ENCODE assay signal across 18 mouse cellular contexts in the genomic region with DNA sequence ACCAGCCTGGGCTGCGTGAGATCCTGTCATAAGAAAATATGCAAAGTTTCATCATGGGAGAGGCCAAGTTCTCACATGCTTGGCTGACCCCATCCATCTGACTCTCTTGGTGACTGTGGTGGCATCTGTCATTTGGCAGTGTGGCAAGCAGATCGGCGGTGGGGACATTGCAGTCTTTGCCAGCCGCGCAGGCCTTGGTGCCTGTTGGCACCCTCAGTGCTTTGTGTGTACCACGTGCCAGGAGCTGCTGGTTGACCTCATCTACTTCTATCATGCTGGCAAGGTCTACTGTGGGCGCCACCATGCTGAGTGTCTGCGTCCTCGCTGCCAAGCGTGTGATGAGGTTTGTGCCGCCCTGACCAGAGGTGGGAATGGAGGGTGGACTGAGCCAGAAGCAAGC. TPM values are rescaled to one million over a fixed set of nuclear protein-coding genes. Genes with fewer than 3 reads are reported as not detected.
DNase-seq lines count a peak whose midpoint lies in the region; ATAC-seq lines count a peak whose summit lies in the region.
"Had no signal": no experiment of that assay in that cellular context is flagged by ENCODE, and none has a peak within 500 bp of the region (broad histone marks: within the 10 kb centered on the region; RNA-seq: fewer than 3 reads in every experiment).

No protein-coding gene starts in this region.

- H3K4me3 ChIP-seq in heart, embryonic 12.5 days, result no peak overlapping the region
- H3K4me3 ChIP-seq: embryonic facial prominence, embryonic 15.5 days; forebrain, embryonic 15.5 days; left cerebral cortex, adult 2 months; limb, embryonic 15.5 days; lung, embryonic 15.5 days; neural tube, embryonic 13.5 days had no signal

- peak; percentile 53 for DNase-seq in adrenal gland, postnatal 10 days
- DNase-seq in adrenal gland, postnatal 4 days (ENCODE audit: low spot score in 2 of 2), result no peak
- peak; percentile 60 to 67 for DNase-seq in heart, adult 9 months (ENCODE audit: low spot score in 2 of 2)
- DNase-seq in cerebellum, postnatal 25 days, result peak; percentile 72 to 81
- no peak for DNase-seq in layer of hippocampus, adult 11-12 months (ENCODE audit: low spot score)
- no peak for DNase-seq in lung, adult 18-20 months
- DNase-seq: gastrocnemius, postnatal 14 days; kidney, adult 11 months had no signal

- H3K36me3 ChIP-seq in heart, embryonic 12.5 days, result peaks cover 47% of the 10 kb centered on the region
- H3K36me3 ChIP-seq: forebrain, embryonic 15.5 days; neural tube, embryonic 13.5 days had no signal

- no peaks in the 10 kb centered on the region for H3K4me1 ChIP-seq in heart, embryonic 12.5 days (replicated peaks)
- H3K4me1 ChIP-seq: embryonic facial prominence, embryonic 15.5 days; forebrain, embryonic 15.5 days; limb, embryonic 15.5 days; lung, embryonic 15.5 days; neural tube, embryonic 13.5 days had no signal

- no peak overlapping the region for H3K9ac ChIP-seq in heart, embryonic 12.5 days
- H3K9ac ChIP-seq: embryonic facial prominence, embryonic 15.5 days; forebrain, embryonic 15.5 days; limb, embryonic 15.5 days; lung, embryonic 15.5 days; neural tube, embryonic 13.5 days had no signal

- 83% methylated on average over 11 of the region's 11 CpGs for WGBS in heart, embryonic 12.5 days

- no peaks in the 10 kb centered on the region for H3K27me3 ChIP-seq in heart, embryonic 12.5 days (replicated peaks)
- H3K27me3 ChIP-seq: embryonic facial prominence, embryonic 15.5 days; forebrain, embryonic 15.5 days; limb, embryonic 15.5 days; lung, embryonic 15.5 days; neural tube, embryonic 13.5 days; Patski had no signal

- no peak overlapping the region for H3K27ac ChIP-seq in heart, embryonic 12.5 days (ENCODE audit: poor library complexity, severe bottlenecking)
- H3K27ac ChIP-seq: embryonic facial prominence, embryonic 15.5 days; forebrain, embryonic 15.5 days; left cerebral cortex, adult 2 months; limb, embryonic 15.5 days; lung, embryonic 15.5 days; neural tube, embryonic 13.5 days had no signal

- H3K4me2 ChIP-seq in heart, embryonic 12.5 days, result no peak overlapping the region
- H3K4me2 ChIP-seq: embryonic facial prominence, embryonic 15.5 days; forebrain, embryonic 15.5 days; limb, embryonic 15.5 days; lung, embryonic 15.5 days; neural tube, embryonic 13.5 days had no signal

- ATAC-seq in heart, embryonic 12.5 days (ENCODE audit: insufficient number of reproducible peaks, low FRiP score), result no peak
- peak; percentile 80 for ATAC-seq in cerebellum, adult (ENCODE audit: insufficient number of reproducible peaks, low FRiP score, low TSS enrichment)
- ATAC-seq: forebrain, embryonic 15.5 days; Patski had no signal

- no peaks in the 10 kb centered on the region for H3K9me3 ChIP-seq in heart, embryonic 12.5 days (replicated peaks)
- H3K9me3 ChIP-seq: embryonic facial prominence, embryonic 15.5 days; forebrain, embryonic 15.5 days; limb, embryonic 15.5 days; lung, embryonic 15.5 days; neural tube, embryonic 13.5 days had no signal

RNA-seq across cellular contexts. Expression of gene Plp2, which starts 6.4 kb away (rescaled TPM):
- 10 to 100 TPM; 71.5 to 72.6 TPM for total RNA-seq in adrenal gland, postnatal 10 days (2021)
- 100 to 1,000 TPM in 1 of 2 experiments, 10 to 100 TPM in 1; 87.4 to 102 TPM for total RNA-seq in adrenal gland, postnatal 4 days (2021)
- polyA plus RNA-seq in heart, embryonic 12.5 days (2016; fragmentation: Nextera tagmentation; extraction: Ambion mirVana), result 147 and 155 TPM in 2 replicates

RNA-seq across cellular contexts. Expression of gene Prickle3, which starts 7.7 kb away (rescaled TPM):
- 10 to 100 TPM in 1 of 2 experiments, 1 to 10 TPM in 1; 9.2 to 18.0 TPM for total RNA-seq in adrenal gland, postnatal 10 days (2021)
- 10 to 100 TPM; 16.4 to 18.7 TPM for total RNA-seq in adrenal gland, postnatal 4 days (2021)
- 6.6 and 6.8 TPM in 2 replicates for polyA plus RNA-seq in heart, embryonic 12.5 days (2016; fragmentation: Nextera tagmentation; extraction: Ambion mirVana)

RNA-seq across cellular contexts. Expression of gene Magix, which starts 16.3 kb away (rescaled TPM):
- total RNA-seq in adrenal gland, postnatal 10 days (2021), result 1 to 10 TPM; 5.3 to 5.8 TPM
- 1 to 10 TPM in 1 of 2 experiments, under 1 TPM in 1; 0.42 to 1.4 TPM for total RNA-seq in adrenal gland, postnatal 4 days (2021)
- polyA plus RNA-seq in heart, embryonic 12.5 days (2016; fragmentation: Nextera tagmentation; extraction: Ambion mirVana), result 0.18 TPM in 2 replicates
- total RNA-seq: megakaryocyte progenitor cell, adult 5-6 weeks had no signal

RNA-seq across cellular contexts. Expression of gene Syp, which starts 26.5 kb away (rescaled TPM):
- total RNA-seq in adrenal gland, postnatal 10 days (2021), result 10 to 100 TPM; 44.4 to 58.6 TPM
- total RNA-seq in adrenal gland, postnatal 4 days (2021), result 10 to 100 TPM; 77.4 to 93.2 TPM
- polyA plus RNA-seq in heart, embryonic 12.5 days (2016; fragmentation: Nextera tagmentation; extraction: Ambion mirVana), result 0.63 and 0.94 TPM in 2 replicates

RNA-seq across cellular contexts. Expression of gene Gpkow, which starts 32.1 kb away (rescaled TPM):
- 10 to 100 TPM; 38.0 to 40.1 TPM for total RNA-seq in adrenal gland, postnatal 10 days (2021)
- total RNA-seq in adrenal gland, postnatal 4 days (2021), result 10 to 100 TPM; 47.7 to 48.2 TPM
- polyA plus RNA-seq in heart, embryonic 12.5 days (2016; fragmentation: Nextera tagmentation; extraction: Ambion mirVana), result 35.5 and 36.4 TPM in 2 replicates

Comparison
In these comparisons a context has a peak if more than half of its experiments do, and no peak if none do; other contexts are left out.
1. DNase-seq: peak in adrenal gland, postnatal 10 days (single experiment), heart, adult 9 months (2 of 2) and cerebellum, postnatal 25 days (2 of 2); none in adrenal gland, postnatal 4 days (0 of 2), layer of hippocampus, adult 11-12 months (single experiment) and lung, adult 18-20 months (0 of 2).